Mouse (Mus musculus) C2C12 (cell line): Measurements from ENCODE around the gene Rabep2.

Experiments
- CEBPB ChIP-seq: IDR thresholded peaks from one replicate; pipeline ENCODE4 v1.6.1; 2011; ENCODE audit warnings: low read depth, mild to moderate bottlenecking, control low read depth, moderate library complexity
- CTCF ChIP-seq: IDR thresholded peaks from one replicate; pipeline ENCODE4 v1.5.1; 2011; ENCODE audit not compliant: control insufficient read depth, insufficient read depth, insufficient read length
- FOSL1 ChIP-seq: IDR thresholded peaks from one replicate; pipeline ENCODE4 v1.8.0; 2011; ENCODE audit warnings: mild to moderate bottlenecking, low read length; ENCODE audit not compliant: poor library complexity, insufficient read depth, severe bottlenecking
- MAX ChIP-seq: IDR thresholded peaks from one replicate; pipeline ENCODE4 v1.6.1; 2011; ENCODE audit warnings: mild to moderate bottlenecking, control low read depth
- MYOD1 ChIP-seq: IDR thresholded peaks from one replicate; pipeline ENCODE4 v1.6.1; 2011; ENCODE audit warnings: low read depth; ENCODE audit not compliant: control insufficient read depth, insufficient read length
- MYOG ChIP-seq: IDR thresholded peaks from one replicate; pipeline ENCODE4 v1.6.1; 2011; ENCODE audit not compliant: control insufficient read depth, insufficient read length; ENCODE audit errors: extremely low read depth

DNA sequence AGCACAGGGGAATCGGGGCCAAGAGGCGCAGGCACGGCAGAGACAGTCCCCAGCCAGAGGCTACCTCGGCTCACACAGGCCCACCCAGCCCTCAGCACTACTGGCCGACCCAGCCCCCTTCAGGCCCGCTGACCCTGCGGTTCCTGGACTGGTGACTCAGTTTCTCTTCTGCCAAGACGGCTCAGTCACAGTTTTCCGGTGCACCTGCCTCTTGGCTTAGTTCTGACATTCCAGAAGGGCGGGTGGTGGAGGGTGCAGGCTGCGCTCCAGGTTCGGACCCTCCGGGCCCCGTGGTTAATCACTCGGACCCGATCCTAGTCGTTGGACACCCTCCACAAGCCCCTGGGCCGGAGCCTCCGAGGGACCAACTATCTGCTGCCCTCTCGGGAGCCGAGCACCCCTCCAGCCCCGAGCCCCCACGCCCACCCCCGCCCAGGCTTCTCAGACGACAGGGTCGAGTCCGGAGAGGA, 46.0 kb downstream of the Rabep2 start:
- TF ChIP-seq CTCF (no peak), CEBPB (no peak), MAX (no peak), MYOD1 (peak; percentile 71), MYOG (no peak), FOSL1 (no peak)
